Mouse (Mus musculus) lung, embryonic 14.5 days (tissue): ENCODE data around the gene Mpped2. TPM values are rescaled to one million over a fixed set of nuclear protein-coding genes. Genes with fewer than 3 reads are reported as not detected.

ENCODE experiments used
- ATAC-seq: fragments of 200-750 bp; cut with Nextera tagmentation; 2 replicates; pipeline ENCODE4 v1.8.0; 2017; ENCODE audit warnings: mild to moderate bottlenecking, moderate TSS enrichment, moderate library complexity; ENCODE audit not compliant: insufficient read depth
- DNase-seq: peaks from one replicate; pipeline ENCODE4 v3.0.0-alpha.2; 2015
- H3K27ac ChIP-seq: fragments of 300-500 bp; sonication (generic); 2 replicates; pipeline ENCODE4 v1.5.1; 2014; ENCODE audit warnings: low read depth, mild to moderate bottlenecking, moderate library complexity
- H3K27me3 ChIP-seq: fragments of 300-500 bp; sonication (generic); 2 replicates; pipeline ENCODE4 v1.6.1; 2014; ENCODE audit warnings: low read length, control low read depth; ENCODE audit not compliant: insufficient read depth
- H3K36me3 ChIP-seq: fragments of 300-500 bp; sonication (generic); 2 replicates; pipeline ENCODE4 v1.6.1; 2014; ENCODE audit warnings: control low read depth; ENCODE audit not compliant: insufficient read depth
- H3K4me1 ChIP-seq: fragments of 300-500 bp; sonication (generic); 2 replicates; pipeline ENCODE4 v1.6.1; 2014; ENCODE audit warnings: antibody characterized with exemption, control low read depth; ENCODE audit not compliant: insufficient read depth
- H3K4me2 ChIP-seq: fragments of 300-500 bp; sonication (generic); 2 replicates; pipeline ENCODE4 v1.6.1; 2014; ENCODE audit warnings: mild to moderate bottlenecking
- H3K4me3 ChIP-seq: fragments of 300-500 bp; sonication (generic); 2 replicates; pipeline ENCODE4 v1.5.1; 2014; ENCODE audit warnings: low read depth, low read length
- H3K9ac ChIP-seq: fragments of 300-500 bp; sonication (generic); 2 replicates; pipeline ENCODE4 v1.6.1; 2014
- H3K9me3 ChIP-seq: fragments of 300-500 bp; sonication (generic); 2 replicates; pipeline ENCODE4 v1.6.1; 2016; ENCODE audit warnings: low read depth, low read length, control low read depth
- CTCF ChIP-seq: IDR thresholded peaks from 2 replicates; pipeline ENCODE4 v1.5.1; 2016; ENCODE audit warnings: antibody characterized with exemption, low read depth
- WGBS: fragments of 180-500 bp; shearing (Covaris S2); extraction: QIAGEN DNeasy Blood & Tissue Kit; methylation state at CpG from one replicate; pipeline ENCODE4 v1.1.7; 2014; 5-methylcytosine and 5-hydroxymethylcytosine counted together
- polyA plus RNA-seq: library from polyadenylated mRNA; unstranded; fragments of >200 nt; fragmentation: Nextera tagmentation; extraction: Ambion mirVana; gene quantifications from 2 replicates; pipeline ENCODE4 v1.2.1, GENCODE M21; 2014

Gene Mpped2
- polyA plus RNA-seq, 1 experiment from 2014 or later, result 33.3 TPM

DNA sequence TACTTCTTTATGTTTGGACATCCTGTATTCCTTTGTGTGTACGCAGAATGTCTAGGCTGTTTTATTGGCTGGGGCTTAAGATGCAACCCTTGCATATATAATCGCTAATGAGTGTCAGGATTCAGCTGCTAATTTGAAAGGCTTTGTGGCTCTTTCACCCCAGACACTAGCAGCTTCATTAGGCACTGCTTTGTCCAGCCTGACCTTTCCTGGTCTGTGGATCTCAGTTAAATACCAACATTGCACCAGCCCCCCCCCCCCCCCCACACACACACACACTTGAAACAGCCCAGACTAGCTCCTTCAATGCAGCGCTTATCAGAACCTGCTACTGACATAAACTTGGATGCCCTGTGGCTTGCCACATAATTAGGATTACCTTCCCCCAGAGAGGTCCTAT, 104.8 kb downstream of the Mpped2 start:
- 41% methylated on average over 3 of the region's 3 CpGs for WGBS
- no peak overlapping the region for H3K9ac ChIP-seq
- no peak for TF ChIP-seq CTCF
- H3K36me3 ChIP-seq, result no peaks in the 10 kb centered on the region
- H3K27ac ChIP-seq, result no peak overlapping the region
- H3K9me3 ChIP-seq, result no peaks in the 10 kb centered on the region
- DNase-seq (no peak), ATAC-seq (peak; percentile 31)
- no peaks in the 10 kb centered on the region for H3K4me1 ChIP-seq
- H3K4me2 ChIP-seq, result no peak overlapping the region
- no peaks in the 10 kb centered on the region for H3K27me3 ChIP-seq
- no peak overlapping the region for H3K4me3 ChIP-seq

DNA sequence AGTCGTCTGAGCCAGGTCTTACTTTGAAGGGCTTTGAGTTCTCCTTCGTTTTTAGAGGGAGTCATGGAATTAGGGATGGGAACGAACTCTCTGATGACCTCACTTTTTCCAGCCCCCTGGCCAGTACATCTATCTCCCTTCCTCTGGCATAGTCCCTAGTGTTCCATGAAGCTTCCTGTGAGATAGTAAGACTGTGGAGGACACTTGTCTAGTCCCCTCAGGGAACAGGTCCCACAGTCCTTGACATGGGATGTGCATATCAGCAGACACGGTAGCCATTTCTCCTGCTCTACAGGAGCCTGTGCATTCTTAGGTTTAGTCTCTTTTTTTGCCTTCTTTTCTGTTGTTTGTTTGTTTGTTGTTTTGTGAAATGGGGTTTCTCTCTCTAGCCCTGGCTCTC, 105.8 kb downstream of the Mpped2 start:
- H3K27me3 ChIP-seq, result no peaks in the 10 kb centered on the region
- no peaks in the 10 kb centered on the region for H3K4me1 ChIP-seq
- ATAC-seq, result no peak
- H3K4me2 ChIP-seq, result no peak overlapping the region
- no peak overlapping the region for H3K4me3 ChIP-seq
- TF ChIP-seq CTCF, result no peak
- H3K36me3 ChIP-seq, result no peaks in the 10 kb centered on the region
- no peak overlapping the region for H3K27ac ChIP-seq
- H3K9ac ChIP-seq, result no peak overlapping the region
- WGBS, result 44% methylated on average over 4 of the region's 4 CpGs
- no peak for DNase-seq
- no peaks in the 10 kb centered on the region for H3K9me3 ChIP-seq

DNA sequence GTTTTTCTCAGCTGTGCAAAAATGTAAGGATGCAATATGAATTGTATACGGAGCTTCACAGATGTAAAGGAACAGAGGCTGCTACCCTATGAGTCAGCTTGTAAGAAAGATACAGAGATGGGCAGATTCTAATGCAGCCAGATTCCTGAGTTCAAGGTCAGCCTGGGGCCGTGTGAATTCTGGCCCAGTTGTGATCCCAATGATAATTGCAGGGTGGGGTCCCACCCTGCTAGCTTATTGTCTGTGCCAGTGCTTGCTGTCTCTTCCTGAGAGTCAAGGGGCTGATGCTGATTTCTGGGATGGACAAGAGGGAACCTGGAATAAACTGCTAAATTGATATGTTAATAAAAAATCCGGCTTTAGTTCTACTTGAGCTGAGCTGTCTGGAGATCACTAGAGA, 122.8 kb downstream of the Mpped2 start:
- H3K9me3 ChIP-seq, result 0 out of 2 replicates have a peak, but pooled peaks cover 4% of the 10 kb centered on the region
- no peak overlapping the region for H3K9ac ChIP-seq
- DNase-seq, result no peak
- H3K4me2 ChIP-seq, result no peak overlapping the region
- no peak overlapping the region for H3K27ac ChIP-seq
- no peaks in the 10 kb centered on the region for H3K27me3 ChIP-seq
- H3K4me1 ChIP-seq, result no peaks in the 10 kb centered on the region
- H3K36me3 ChIP-seq, result no peaks in the 10 kb centered on the region
- H3K4me3 ChIP-seq, result no peak overlapping the region
- WGBS, result 89% methylated on average over 3 of the region's 3 CpGs
- no peak for TF ChIP-seq CTCF
- ATAC-seq, result no peak

DNA sequence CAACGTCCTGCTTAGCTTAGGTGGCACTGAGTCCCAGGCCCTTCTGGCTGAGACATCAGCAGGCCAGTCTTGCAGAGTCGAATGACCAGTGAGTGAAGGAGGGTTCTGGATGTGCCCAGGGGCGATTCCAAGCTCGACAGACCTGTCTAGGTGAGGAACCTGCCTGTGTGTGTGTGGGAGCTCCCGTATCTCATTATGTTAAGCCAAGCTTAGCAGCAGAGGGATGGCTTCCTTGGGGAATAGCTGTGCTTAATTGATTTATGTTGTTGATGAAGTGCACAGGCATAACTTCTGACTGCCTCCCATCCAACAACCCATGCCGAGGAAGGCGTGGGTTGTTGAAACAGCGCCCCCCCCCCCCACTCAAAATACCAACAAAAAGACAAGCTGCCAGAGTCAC, 128.2 kb downstream of the Mpped2 start:
- Histone ChIP-seq H3K27ac (no peak overlapping the region), H3K9ac (no peak overlapping the region), H3K4me3 (no peak overlapping the region), H3K27me3 (no peaks in the 10 kb centered on the region), H3K4me1 (no peaks in the 10 kb centered on the region), H3K4me2 (no peak overlapping the region), H3K36me3 (no peaks in the 10 kb centered on the region), H3K9me3 (no peaks in the 10 kb centered on the region)
- TF ChIP-seq CTCF, result no peak
- 62% methylated on average over 8 of the region's 8 CpGs for WGBS
- no peak for DNase-seq
- no peak for ATAC-seq

DNA sequence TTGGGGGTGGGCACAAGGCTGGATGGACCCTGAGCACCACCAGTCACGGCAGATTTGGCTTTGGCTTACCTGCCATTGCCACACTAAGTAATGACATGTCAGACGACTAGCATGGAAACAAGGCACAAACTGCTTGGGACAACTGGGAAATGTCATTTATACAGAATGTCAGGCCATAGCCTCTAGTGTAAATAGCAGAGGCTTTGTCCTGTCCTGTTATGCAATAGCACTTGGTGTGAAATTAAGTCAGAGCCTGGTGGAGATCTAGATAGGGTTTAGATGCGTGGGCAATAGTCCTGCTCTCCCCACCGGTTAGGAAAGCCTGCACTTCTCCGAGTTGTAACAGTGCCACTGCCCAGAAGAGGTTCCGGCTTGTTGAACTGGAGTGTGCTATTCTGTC, 128.8 kb downstream of the Mpped2 start:
- no peak for DNase-seq
- WGBS, result 49% methylated on average over 6 of the region's 6 CpGs
- Histone ChIP-seq H3K9ac (no peak overlapping the region), H3K4me2 (no peak overlapping the region), H3K27ac (peak overlapping the region; percentile 55; the same call in 1 of the 2 replicates), H3K4me3 (no peak overlapping the region), H3K27me3 (no peaks in the 10 kb centered on the region), H3K9me3 (no peaks in the 10 kb centered on the region), H3K4me1 (no peaks in the 10 kb centered on the region), H3K36me3 (no peaks in the 10 kb centered on the region)
- peak; percentile 18; the same call in 1 of the 2 replicates for ATAC-seq
- TF ChIP-seq CTCF, result no peak

DNA sequence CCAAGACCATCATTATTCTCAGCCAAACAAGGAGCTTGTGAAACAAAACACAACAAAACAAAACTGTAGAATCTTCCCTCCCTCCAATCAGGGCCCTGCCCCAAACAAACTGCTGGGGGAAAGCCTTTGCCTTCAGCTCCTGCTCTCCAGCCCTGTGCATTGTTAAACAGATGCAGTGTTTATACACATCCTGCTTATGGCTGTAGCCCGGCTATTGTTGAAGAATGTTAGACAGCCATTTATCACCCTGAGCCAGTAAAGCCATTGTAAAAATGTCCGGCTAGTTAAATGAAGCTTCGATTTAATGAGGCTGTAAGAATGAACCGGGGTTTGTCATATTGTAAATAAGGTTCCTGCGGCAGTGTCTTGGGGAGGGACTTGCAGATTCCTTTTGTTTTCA, 129.5 kb downstream of the Mpped2 start:
- H3K27ac ChIP-seq, result 0 out of 2 replicates have a peak overlapping the region, but pooled peaks have one; percentile 55
- ATAC-seq, result peak; percentile 78; the same call in 1 of the 2 replicates

DNA sequence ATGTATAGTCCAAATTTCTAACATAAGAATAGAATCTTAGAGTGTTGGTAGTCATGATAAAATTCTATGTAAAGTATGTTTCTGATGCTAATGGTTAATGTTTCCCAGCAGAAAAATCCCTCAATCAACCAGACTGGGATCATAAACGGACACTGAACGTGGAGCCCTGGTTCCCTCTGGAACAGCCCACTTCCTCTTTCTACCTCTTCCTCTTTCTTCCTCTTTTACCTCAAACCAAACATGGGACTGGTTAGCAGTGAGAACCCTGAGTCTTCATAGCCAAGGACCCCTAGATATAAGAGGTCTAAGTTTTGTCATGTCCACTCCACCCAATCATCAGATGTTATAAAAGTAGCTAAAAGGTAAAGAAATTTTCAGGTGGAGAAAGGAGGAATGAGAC, 132.4 kb downstream of the Mpped2 start:
- 60% methylated on average over 2 of the region's 2 CpGs for WGBS
- no peak overlapping the region for H3K27ac ChIP-seq
- no peak overlapping the region for H3K9ac ChIP-seq
- H3K9me3 ChIP-seq, result no peaks in the 10 kb centered on the region
- H3K4me3 ChIP-seq, result no peak overlapping the region
- no peaks in the 10 kb centered on the region for H3K36me3 ChIP-seq
- no peaks in the 10 kb centered on the region for H3K27me3 ChIP-seq
- no peak for TF ChIP-seq CTCF
- peaks cover 3% of the 10 kb centered on the region; the same call in 1 of the 2 replicates for H3K4me1 ChIP-seq
- no peak for ATAC-seq
- DNase-seq, result no peak
- H3K4me2 ChIP-seq, result no peak overlapping the region

More for the DNA sequence above, 129.5 kb downstream of the Mpped2 start:
- Histone ChIP-seq H3K4me2 (no peak overlapping the region), H3K9me3 (no peaks in the 10 kb centered on the region), H3K36me3 (no peaks in the 10 kb centered on the region), H3K4me1 (no peaks in the 10 kb centered on the region), H3K4me3 (no peak overlapping the region), H3K9ac (no peak overlapping the region), H3K27me3 (no peaks in the 10 kb centered on the region)
- 12% methylated on average over 5 of the region's 5 CpGs for WGBS
- no peak for TF ChIP-seq CTCF
- DNase-seq, result peak; percentile 68

DNA sequence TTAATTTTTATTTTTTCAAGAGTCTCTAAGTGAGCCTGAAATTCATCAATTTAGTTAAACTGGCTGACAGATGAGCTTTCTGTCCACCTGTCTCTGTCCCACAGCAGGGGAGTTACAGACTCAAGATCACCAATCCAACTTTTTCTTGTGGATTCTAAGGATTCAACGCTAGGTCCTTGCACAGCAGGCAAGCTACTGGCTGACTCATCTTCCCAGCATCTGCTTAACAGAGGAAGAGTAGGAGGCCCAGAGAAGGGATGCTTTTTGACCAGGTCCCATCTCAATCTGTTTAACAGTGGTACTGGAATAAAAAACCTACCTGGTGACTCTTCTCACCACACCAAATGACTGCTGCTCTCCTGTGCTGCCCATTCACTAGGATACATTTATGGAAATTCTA, 133.0 kb downstream of the Mpped2 start:
- WGBS, result 77% methylated on average over 1 of the region's 1 CpGs
- no peak for DNase-seq
- no peaks in the 10 kb centered on the region for H3K27me3 ChIP-seq

More for the DNA sequence above, 133.0 kb downstream of the Mpped2 start:
- no peak for TF ChIP-seq CTCF
- no peak overlapping the region for H3K9ac ChIP-seq
- H3K36me3 ChIP-seq, result no peaks in the 10 kb centered on the region
- H3K27ac ChIP-seq, result no peak overlapping the region
- H3K4me3 ChIP-seq, result no peak overlapping the region
- H3K4me2 ChIP-seq, result no peak overlapping the region
- no peaks in the 10 kb centered on the region for H3K9me3 ChIP-seq
- H3K4me1 ChIP-seq, result peaks cover 3% of the 10 kb centered on the region; the same call in 1 of the 2 replicates
- ATAC-seq, result no peak
